Mouse (Mus musculus): ENCODE results near the gene Lrmda.

Gene Lrmda

GRCm38 (mm10) chr14:22168795-22169568 is 149.5 kb downstream of the Lrmda start:
- DNase-seq: no peak

DNA sequence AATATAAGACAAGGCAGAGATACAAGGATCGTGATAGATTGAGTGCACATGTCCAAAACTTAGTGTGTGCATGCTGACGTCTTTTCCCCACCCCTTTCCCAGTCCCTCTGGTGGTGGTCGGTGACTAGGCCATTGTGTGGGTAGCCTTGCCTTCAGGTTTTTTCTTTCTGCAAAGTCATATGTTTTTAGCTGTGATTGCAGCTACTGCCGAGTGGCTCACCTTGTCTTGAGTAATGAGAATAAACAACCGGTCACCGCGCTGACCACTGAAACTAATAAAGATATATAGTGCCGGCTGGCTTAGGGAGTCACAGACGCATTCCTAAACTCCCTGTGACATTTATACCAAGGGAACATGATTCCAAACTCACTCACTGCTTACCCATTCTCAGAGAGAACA is 155.2 kb downstream of the Lrmda start:
- no peak for DNase-seq

- no peak for DNase-seq
These were observed 160.2 kb downstream of the Lrmda start for GRCm38 (mm10) chr14:22179761-22180160.

DNA sequence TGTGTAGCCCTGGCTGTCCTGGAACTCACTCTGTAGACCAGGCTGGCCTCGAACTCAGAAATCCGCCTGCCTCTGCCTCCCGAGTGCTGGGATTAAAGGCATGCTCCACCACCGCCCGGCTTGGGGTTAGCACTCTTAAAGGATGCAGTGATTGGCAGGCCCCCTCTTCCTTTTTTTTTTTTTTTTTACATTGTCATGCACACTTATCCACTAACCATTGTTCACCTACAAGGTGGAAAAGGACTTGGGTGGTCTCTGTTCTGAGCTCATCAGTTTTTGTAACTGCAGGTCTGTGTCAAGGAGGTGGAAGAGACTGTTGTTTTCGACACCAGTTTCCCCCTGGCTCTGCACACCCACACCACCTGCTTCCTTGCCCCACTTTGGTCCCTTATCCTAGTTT is 162.0 kb downstream of the Lrmda start:
- DNase-seq: no peak

DNA sequence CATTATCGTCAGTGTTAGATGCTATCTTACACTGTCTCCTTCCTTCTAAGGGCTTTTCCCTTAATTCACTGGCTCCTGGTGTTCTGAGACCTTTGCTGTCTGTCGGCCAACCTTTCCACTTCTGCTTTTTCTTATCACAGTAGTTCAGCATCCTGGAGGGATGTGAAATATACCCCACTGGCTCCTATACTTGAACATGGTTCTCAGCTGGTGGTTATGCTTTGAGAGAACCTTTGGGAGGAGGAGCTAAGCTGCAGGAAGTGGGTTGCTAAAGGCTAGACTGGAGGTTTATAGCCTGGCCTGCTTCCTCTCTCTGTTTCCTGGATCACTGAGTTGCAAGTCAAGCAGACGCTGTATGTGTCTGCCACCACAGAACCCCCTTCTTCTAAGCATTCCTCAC is 163.7 kb downstream of the Lrmda start:
- DNase-seq: no peak

GRCm38 (mm10) chr14:22185452-22185851 is 165.9 kb downstream of the Lrmda start:
- DNase-seq: no peak

DNA sequence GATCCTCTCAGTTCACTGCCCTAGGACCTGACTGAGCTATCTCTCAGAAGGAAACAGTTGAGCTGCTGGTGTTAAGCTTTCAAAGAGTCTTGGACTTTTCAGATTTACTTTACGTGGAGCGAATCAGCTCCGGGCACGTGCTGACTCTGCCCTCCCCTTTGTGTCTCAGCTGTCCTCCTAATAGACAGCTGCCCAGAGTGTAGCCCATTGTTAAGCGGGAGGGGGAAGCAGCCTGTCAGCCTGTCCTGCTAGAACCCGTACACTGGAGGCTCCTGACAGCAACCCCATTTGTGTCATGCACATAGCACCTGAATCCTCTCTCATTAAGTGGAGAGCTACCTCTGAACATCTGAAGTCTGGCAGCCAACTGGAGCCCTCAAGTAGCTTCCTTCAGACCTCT is 170.6 kb downstream of the Lrmda start:
- no peak for DNase-seq

GRCm38 (mm10) chr14:22192185-22192584 is 172.7 kb downstream of the Lrmda start:
- no peak for DNase-seq

DNA sequence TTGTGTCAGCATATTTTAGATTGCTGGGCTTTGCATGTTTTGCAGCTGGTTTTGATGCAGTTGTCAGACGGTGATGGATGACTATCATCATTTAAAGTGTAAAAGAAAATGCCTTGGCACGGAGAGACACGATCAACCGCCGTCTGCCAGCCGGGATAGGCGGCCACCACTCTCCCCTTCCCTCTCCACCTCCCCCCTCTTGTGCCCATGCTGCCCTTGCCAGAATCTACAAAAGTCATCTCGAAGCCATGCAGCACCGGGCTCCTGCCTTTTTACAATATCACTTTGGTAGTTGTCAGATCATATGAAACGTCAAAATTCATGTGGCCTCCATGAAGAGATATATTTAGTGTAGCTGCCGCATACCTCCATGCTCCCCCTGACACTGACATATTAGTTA is 178.5 kb downstream of the Lrmda start:
- no peak for DNase-seq

DNA sequence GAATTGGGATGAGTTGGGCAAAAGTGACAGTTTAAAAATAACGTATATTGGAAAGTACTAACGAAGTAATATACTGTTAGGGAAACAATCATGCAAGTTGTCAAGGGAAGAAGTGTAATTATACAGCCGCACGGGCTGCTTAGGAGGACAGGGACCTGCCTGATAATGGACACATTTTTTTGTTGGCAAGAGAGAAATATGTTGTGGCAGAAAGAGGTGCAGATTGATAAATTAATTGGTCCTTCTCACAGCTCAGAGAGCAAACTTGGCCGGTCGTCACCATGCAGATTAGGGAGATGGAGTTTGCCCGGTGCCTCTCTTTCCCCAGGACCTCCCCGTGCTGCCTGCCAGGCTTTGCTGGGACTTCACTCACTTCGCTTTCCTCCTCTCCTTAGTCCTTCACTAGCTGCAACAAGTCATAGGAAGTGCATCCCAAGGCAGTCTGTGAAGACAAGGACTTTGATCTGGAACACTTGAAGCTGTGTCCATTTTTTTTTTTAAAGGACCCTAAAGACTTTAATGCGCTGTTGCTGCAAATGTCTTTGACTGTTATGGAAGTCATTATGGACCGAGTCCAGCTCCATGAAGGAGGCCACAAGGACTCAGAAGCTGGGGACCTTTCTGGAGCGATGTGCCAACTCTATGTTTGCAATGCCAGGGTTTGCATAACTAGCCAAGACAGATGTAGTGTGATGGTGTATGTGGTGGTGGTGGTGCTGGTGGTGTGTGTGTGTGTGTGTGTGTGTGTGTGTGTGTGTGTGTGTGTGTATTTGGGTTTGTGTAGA is 179.3 kb downstream of the Lrmda start:
- DNase-seq: no peak

DNA sequence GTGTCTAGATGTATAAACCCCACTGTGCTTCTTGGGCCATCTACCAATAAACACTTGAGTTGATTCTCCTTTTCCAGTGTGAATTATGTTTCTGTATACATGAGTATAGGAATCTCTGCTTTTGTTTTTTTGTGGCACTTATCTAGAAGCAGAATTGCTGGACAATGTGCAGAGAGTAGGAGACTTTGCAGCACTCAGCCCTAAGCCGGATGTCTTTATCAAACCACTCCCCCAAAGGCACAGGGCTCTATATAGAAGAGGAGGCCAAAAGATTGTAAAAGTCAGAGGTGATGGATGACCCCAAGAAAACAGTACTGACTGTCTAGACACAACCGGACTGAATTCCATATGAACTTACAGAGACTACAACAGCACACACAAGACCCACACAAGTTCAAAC is 182.2 kb downstream of the Lrmda start:
- no peak for DNase-seq

DNA sequence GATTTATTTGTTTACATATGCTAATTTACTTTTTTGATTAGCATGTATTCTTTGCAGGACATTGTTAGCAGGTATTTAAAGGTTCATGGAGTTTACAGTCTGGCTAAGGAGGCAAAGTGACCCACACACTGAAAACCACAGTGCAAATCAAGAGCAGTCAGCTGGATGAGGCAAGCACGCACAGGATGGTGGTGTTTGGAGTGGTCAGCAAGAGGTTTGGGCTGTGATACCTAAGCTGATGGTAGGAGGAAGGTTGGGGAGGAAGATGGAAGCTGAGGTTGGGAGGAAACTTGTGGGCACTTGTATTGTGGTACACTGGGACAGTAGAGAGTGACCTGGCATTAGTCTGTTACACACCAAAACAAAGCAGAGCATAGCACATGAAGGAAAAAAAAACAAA is 191.1 kb downstream of the Lrmda start:
- no peak for DNase-seq

DNA sequence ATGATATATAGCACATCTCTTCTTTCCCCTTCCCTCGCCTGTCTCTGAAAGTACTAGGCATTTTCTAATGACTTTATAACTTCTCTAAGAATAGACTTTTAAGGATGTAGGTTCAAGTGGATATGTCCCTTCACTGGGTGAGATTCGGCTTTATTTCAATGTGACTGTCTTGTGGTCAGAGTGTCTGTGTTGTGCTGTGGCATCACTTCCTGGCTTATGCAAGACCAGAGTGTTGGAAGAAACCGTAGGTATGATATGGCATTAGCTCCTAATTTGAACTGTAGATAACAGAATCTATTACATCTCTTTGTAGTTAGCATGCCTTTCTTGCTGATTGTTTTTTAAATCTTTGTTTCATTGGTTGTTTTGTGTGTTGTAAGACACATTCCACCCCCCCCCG is 198.7 kb downstream of the Lrmda start:
- no peak for DNase-seq

- no peak for DNase-seq
These were observed 202.5 kb downstream of the Lrmda start for GRCm38 (mm10) chr14:22222038-22222437.

DNA sequence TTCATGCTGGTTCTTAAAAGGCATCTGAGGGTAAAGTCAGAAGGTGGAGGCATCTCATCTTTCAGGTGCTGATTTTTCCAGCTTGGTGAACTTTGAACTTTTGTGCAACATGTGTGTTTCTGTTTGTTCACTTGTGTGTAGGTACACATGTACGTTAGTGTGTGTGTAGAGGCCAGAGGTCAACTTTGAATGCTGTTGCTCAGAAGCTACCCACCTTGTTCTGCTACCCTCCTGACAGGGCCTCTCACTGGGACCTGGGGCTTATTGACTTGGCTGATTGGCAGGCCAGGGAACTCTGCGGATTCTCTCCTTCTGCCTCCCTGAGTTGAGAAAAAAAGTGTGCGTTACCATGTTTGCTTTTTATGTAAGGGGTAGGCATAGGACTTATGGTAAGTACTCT is 203.1 kb downstream of the Lrmda start:
- DNase-seq: no peak

DNA sequence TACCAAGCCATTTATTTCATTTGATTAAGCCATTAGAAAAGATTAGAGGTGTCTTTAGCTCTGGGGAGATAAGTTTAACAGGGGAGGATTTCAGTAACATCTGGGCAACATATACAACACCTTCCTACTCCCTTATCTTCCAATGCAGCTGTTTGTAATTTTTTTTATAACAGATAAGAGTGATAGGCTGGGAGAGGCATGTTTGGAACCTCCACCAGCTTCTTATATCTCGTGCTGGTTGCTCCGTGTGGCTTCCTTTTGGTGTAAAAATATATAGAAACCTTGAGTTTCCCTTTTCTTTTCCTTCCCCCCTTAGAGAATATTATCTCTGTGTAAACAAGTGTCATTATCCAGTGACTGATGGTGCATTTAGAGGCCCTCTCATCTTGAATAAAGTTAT is 206.7 kb downstream of the Lrmda start:
- DNase-seq: no peak

DNA sequence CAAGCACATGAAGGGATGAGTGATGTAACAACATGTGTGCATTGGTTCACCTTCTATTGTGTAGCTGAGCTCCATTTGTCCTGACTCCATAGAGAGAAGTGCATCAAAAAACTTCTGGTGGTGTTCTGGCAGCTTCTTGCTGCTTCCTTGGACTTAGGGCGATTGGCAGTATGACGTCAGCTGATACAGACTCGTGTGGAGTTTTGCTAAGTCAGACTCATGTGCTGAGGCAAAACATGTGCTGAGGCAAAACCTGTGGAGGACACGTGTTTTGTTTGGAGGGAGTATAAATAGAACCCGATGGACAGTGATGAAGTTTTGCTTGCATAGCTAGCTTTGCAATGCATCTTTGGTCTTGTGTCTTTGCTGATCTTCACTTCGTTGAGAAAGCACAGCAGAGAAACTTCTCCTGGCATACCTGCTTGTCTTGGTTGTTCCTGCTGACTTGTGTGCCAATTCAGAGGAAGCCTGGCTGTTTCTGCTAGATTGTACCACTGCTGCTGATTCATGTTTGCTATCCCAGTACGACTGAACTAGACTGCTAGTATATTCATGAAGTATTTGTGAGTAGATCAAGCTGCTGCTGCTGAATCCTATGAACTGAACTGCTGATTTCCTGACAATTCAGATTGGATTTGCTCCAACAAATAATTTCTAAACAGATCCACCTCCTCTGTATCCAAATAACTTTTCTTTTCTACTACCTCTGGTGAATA is 208.9 kb downstream of the Lrmda start:
- DNase-seq: no peak

- DNase-seq: no peak
These were observed 220.8 kb downstream of the Lrmda start for GRCm38 (mm10) chr14:22240315-22240714.

DNA sequence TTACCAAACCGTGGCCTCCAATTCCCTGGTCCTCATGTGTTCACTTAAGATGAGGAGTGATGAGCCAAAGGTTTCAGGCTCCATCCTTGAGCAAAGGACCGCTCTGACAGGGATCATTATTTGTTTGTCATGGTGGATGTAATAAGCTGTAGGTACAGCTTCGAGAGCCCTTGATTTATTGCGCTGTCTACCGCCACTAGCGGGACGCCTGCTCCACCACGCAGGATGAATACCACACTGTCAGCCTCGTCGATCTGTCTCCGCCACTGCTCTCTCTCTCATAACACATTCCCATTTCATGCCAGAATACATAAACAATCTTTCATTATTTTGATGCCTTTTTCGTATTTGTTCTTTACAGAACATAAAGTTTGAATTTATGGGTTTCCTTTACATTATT is 235.9 kb downstream of the Lrmda start:
- no peak for DNase-seq

DNA sequence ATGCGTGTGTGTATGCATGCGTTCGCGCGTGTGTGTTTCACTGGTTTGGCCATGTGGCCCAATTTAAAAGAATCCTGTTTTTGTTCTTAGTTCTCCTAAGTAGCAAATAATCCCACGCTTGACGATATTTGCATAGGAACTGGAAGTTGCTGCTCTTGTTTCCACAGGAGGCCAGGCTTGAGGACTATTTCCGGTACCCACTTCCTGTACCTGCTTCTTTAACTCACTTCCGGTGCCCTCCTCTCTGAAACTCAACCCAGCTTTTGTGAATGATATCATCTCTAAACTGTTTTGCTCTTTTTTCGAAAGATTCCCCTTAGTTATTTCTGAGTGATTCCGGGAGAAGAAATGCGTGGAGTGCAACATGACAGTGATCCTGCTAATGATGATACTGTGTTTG is 236.8 kb downstream of the Lrmda start:
- no peak for DNase-seq

DNA sequence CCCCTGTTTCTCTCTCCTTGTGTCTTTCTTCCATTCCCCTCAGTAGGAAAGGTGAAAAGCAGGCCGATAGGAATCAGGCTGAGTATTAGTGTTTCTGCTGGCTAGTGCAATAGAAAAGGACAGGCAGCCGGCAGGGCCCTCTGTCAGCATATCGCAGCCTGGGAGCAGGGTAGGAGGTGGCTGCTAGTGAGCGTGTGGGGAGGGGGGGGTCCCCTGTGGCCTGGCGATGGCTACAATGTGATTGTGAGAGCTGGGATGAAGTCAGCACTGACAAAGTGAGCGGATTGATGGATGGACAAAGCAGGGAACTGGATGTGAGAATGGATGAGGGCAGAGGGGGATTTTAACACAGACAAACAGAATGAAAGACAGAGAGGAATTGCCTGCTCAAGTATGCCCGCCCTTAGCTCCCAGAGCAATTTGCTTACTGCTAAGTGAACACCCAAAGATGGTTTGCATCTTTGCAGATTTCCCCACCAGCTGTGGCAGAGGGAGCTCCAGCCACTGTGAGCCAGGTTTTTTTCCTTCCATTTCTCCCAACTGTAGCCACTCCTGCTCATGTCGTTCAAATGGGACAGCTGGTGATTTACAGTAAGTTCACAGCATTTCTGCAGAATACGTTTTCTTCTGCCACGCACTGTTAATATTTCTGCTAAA is 240.0 kb downstream of the Lrmda start:
- DNase-seq: no peak

DNA sequence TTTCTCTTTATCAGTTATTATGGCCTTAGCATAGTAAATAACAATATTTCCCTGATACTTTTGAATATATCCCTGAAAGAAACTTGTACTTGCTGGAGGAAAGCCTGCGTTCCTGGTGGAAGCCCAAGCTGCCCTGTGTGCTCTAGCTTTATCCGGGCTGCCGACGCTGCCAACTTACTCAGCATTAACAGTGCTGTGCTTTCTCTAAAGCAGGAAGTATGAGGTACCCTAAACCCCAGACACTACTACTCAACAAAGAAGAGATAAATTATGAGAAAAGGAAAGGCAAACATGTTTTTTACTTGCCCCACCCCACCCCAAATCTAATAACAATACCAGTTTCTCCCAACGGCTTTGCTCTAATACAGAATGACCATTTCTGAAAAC is 240.5 kb downstream of the Lrmda start:
- no peak for DNase-seq

DNA sequence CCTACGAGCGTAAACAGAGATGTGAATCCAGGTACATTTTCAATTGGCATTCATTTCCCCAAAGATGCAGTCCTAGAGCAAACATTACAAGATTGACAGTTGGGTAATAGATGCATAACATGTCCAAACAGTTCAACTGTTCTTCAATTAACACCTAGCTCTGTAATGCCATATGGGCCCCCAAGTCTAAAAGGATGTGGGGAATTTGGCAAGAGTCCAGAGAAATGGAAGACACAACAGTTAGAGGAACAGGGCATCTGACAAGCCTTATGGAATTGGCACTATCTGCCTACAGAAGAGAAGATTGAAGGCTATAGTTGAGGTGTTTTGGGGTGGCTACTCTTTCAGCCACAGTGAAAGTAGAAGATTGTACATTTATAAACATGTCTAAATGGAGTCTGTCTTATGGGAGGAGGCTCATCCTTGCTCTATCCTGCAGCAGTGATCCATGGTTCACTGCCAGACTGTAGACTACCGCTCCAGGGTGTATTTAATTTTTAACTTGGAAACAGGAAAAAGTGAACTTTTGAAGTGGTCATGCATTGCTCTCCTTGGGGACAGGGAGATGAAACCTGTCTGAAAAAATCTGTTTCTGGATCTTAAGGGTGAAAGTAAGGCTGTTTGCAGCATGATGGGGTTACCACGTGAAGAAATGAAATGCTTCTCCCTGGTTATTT is 245.9 kb downstream of the Lrmda start:
- DNase-seq: no peak

All from cerebellum, adult 9-10 months (tissue).